20 mouse cellular contexts compared by ENCODE assay signal in genomic region chr19:55144691-55145090, GRCm38 (mm10). TPM values are rescaled to one million over a fixed set of nuclear protein-coding genes. Genes with fewer than 3 reads are reported as not detected.
DNase-seq lines count a peak whose midpoint lies in the region; ATAC-seq and TF ChIP-seq lines count a peak whose summit lies in the region.
"Had no signal": no experiment of that assay in that cellular context is flagged by ENCODE, and none has a peak within 500 bp of the region (broad histone marks: within the 10 kb centered on the region; RNA-seq: fewer than 3 reads in every experiment).

No protein-coding gene starts in this region.

- H3K27ac ChIP-seq in kidney, embryonic 15.5 days = 0 out of 2 replicates have a peak overlapping the region, but pooled peaks have one; percentile 32
- 0 out of 2 replicates have a peak overlapping the region, but pooled peaks have one; percentile 22 for H3K27ac ChIP-seq in stomach, embryonic 14.5 days (ENCODE audit: low read length)
- H3K27ac ChIP-seq in stomach, postnatal 0 days (replicated peaks) = no peak overlapping the region
- H3K27ac ChIP-seq in hindbrain, embryonic 13.5 days = peak overlapping the region; percentile 71
- H3K27ac ChIP-seq: heart, adult 2 months; macrophage had no signal

- no peak overlapping the region for H3K4me2 ChIP-seq in kidney, embryonic 15.5 days
- H3K4me2 ChIP-seq in stomach, embryonic 14.5 days (replicated peaks; ENCODE audit: low read depth, low read length) = no peak overlapping the region
- no peak overlapping the region for H3K4me2 ChIP-seq in stomach, postnatal 0 days (replicated peaks; ENCODE audit: low read depth)
- H3K4me2 ChIP-seq in hindbrain, embryonic 13.5 days = no peak overlapping the region

- WGBS in kidney, embryonic 15.5 days = 73% methylated on average over 5 of the region's 5 CpGs
- WGBS in stomach, embryonic 14.5 days = 69% methylated on average over 5 of the region's 5 CpGs
- WGBS in stomach, postnatal 0 days = 70% methylated on average over 5 of the region's 5 CpGs
- 49% methylated on average over 5 of the region's 5 CpGs for WGBS in hindbrain, embryonic 13.5 days

- H3K36me3 ChIP-seq in kidney, embryonic 15.5 days = no peaks in the 10 kb centered on the region
- H3K36me3 ChIP-seq in stomach, embryonic 14.5 days (ENCODE audit: control insufficient read depth, insufficient read depth, low read length) = no peaks in the 10 kb centered on the region
- H3K36me3 ChIP-seq in stomach, postnatal 0 days (ENCODE audit: control insufficient read depth, insufficient read depth, low read length) = no peaks in the 10 kb centered on the region
- no peaks in the 10 kb centered on the region for H3K36me3 ChIP-seq in hindbrain, embryonic 13.5 days
- H3K36me3 ChIP-seq: G1E had no signal

- no peak for TF ChIP-seq EP300 in stomach, postnatal 0 days (optimal IDR thresholded peaks at IDR 0.05)

- no peak overlapping the region for H3K4me3 ChIP-seq in kidney, embryonic 15.5 days (replicated peaks)
- no peak overlapping the region for H3K4me3 ChIP-seq in stomach, embryonic 14.5 days (ENCODE audit: low read depth, low read length)
- H3K4me3 ChIP-seq in stomach, postnatal 0 days (ENCODE audit: low read depth, low read length) = no peak overlapping the region
- no peak overlapping the region for H3K4me3 ChIP-seq in hindbrain, embryonic 13.5 days
- H3K4me3 ChIP-seq: heart, adult 2 months had no signal

- DNase-seq in kidney, adult 8-10 months = no peak
- no peak for DNase-seq in stomach, postnatal 0 days (ENCODE audit: low spot score)
- DNase-seq in cerebellum, postnatal 36 days = no peak
- DNase-seq in adrenal gland, adult 8-10 months = no peak
- DNase-seq: adrenal gland, adult 2 months; cerebellum, adult 11-12 months; heart, adult 2 months; heart, postnatal 10 days; lung, adult 18-20 months; right cerebral cortex, postnatal 25 days; thymus, adult 18-20 months had no signal

- no peak for ATAC-seq in kidney, embryonic 15.5 days (replicated peaks; ENCODE audit: low FRiP score)
- no peak for ATAC-seq in stomach, embryonic 14.5 days (ENCODE audit: insufficient number of reproducible peaks, insufficient read depth, low FRiP score, low read depth)
- ATAC-seq in stomach, postnatal 0 days (ENCODE audit: low FRiP score, low TSS enrichment) = no peak
- ATAC-seq in hindbrain, embryonic 13.5 days (ENCODE audit: low FRiP score) = no peak
- ATAC-seq: inflammation-experienced regulatory T-cells, adult 6 months had no signal

- no peak overlapping the region for H3K9ac ChIP-seq in kidney, embryonic 15.5 days
- H3K9ac ChIP-seq in stomach, embryonic 14.5 days (replicated peaks; ENCODE audit: low read depth, low read length) = no peak overlapping the region
- H3K9ac ChIP-seq in stomach, postnatal 0 days (ENCODE audit: low read length) = no peak overlapping the region
- H3K9ac ChIP-seq in hindbrain, embryonic 13.5 days = no peak overlapping the region

- no peaks in the 10 kb centered on the region for H3K9me3 ChIP-seq in kidney, embryonic 15.5 days (replicated peaks)
- no peaks in the 10 kb centered on the region for H3K9me3 ChIP-seq in stomach, embryonic 14.5 days (ENCODE audit: control insufficient read depth, low read depth, low read length)
- H3K9me3 ChIP-seq in stomach, postnatal 0 days (ENCODE audit: control insufficient read depth, low read length) = no peaks in the 10 kb centered on the region
- no peaks in the 10 kb centered on the region for H3K9me3 ChIP-seq in hindbrain, embryonic 13.5 days
- H3K9me3 ChIP-seq: G1E had no signal

- TF ChIP-seq CTCF in stomach, postnatal 0 days (IDR thresholded peaks at IDR 0.05; ENCODE audit: low read depth) = no peak

- H3K4me1 ChIP-seq in kidney, embryonic 15.5 days = peaks cover 15% of the 10 kb centered on the region
- H3K4me1 ChIP-seq in stomach, embryonic 14.5 days (ENCODE audit: control insufficient read depth, insufficient read depth, low read length) = peaks cover 3% of the 10 kb centered on the region; the same call in 1 of the 2 replicates
- no peaks in the 10 kb centered on the region for H3K4me1 ChIP-seq in stomach, postnatal 0 days (replicated peaks; ENCODE audit: control insufficient read depth, insufficient read depth)
- peaks cover 19% of the 10 kb centered on the region for H3K4me1 ChIP-seq in hindbrain, embryonic 13.5 days (replicated peaks)

- no peaks in the 10 kb centered on the region for H3K27me3 ChIP-seq in kidney, embryonic 15.5 days
- no peaks in the 10 kb centered on the region for H3K27me3 ChIP-seq in stomach, embryonic 14.5 days (ENCODE audit: control insufficient read depth, insufficient read depth, low read length)
- H3K27me3 ChIP-seq in stomach, postnatal 0 days (ENCODE audit: control insufficient read depth, insufficient read depth, low read length) = no peaks in the 10 kb centered on the region
- no peaks in the 10 kb centered on the region for H3K27me3 ChIP-seq in hindbrain, embryonic 13.5 days

RNA-seq across cellular contexts. Expression of gene Gpam, which starts 17.7 kb away (rescaled TPM):
- polyA plus RNA-seq in kidney, embryonic 15.5 days (2015; fragmentation: Nextera tagmentation; extraction: Ambion mirVana) = 18.1 and 19.0 TPM in 2 replicates
- polyA plus RNA-seq in stomach, embryonic 14.5 days (2014; fragmentation: Nextera tagmentation; extraction: Ambion mirVana) = 16.6 and 17.7 TPM in 2 replicates
- polyA plus RNA-seq in stomach, postnatal 0 days (2015; fragmentation: Nextera tagmentation; extraction: Ambion mirVana) = 12.5 and 13.1 TPM in 2 replicates
- 22.5 and 22.8 TPM in 2 replicates for polyA plus RNA-seq in hindbrain, embryonic 13.5 days (2015; fragmentation: Nextera tagmentation; extraction: Ambion mirVana)
- total RNA-seq in adrenal gland, adult 8-10 months (2022) = 100 to 1,000 TPM in 3 of 4 experiments, 10 to 100 TPM in 1; 77.4 to 450 (median 220) TPM

RNA-seq across cellular contexts. Expression of gene Tectb, which starts 35.8 kb away (rescaled TPM):
- polyA plus RNA-seq in kidney, embryonic 15.5 days (2015; fragmentation: Nextera tagmentation; extraction: Ambion mirVana) = not detected in 2 replicates
- polyA plus RNA-seq in stomach, embryonic 14.5 days (2014; fragmentation: Nextera tagmentation; extraction: Ambion mirVana) = 0.11 and 0.12 TPM in 2 replicates
- 0.16 and 0.23 TPM in 2 replicates for polyA plus RNA-seq in stomach, postnatal 0 days (2015; fragmentation: Nextera tagmentation; extraction: Ambion mirVana)
- polyA plus RNA-seq in hindbrain, embryonic 13.5 days (2015; fragmentation: Nextera tagmentation; extraction: Ambion mirVana) = 0.45 and 0.75 TPM in 2 replicates
- total RNA-seq in adrenal gland, adult 8-10 months (2022) = under 1 TPM in 2 of 4 experiments, not detected in 2; 0.55 to 0.66 TPM
- total RNA-seq: gastrocnemius, adult 18-20 months had no signal
- polyA plus RNA-seq: adrenal gland, adult 2 months; cortical plate, adult 2 months; G1E; inflammation-experienced regulatory T-cells, adult 6 months; limb, embryonic 14.5 days; macrophage had no signal
